Mouse (Mus musculus): ENCODE results near the gene Arhgef28. TPM values are rescaled to one million over a fixed set of nuclear protein-coding genes. Genes with fewer than 3 reads are reported as not detected.
"Not testable (repeated sequence)": the region's sequence is repeated elsewhere in the genome, so short reads cannot be mapped to it uniquely, and the experiment has no call there.

The Arhgef28 gene
- polyA plus RNA-seq, 1 experiment from 2014 or later: 17.0 TPM

GRCm38 (mm10) chr13:98070458-98070857 is 135.8 kb downstream of the Arhgef28 start:
- H3K9ac ChIP-seq (ENCODE audit: low read length): no peak overlapping the region
- H3K36me3 ChIP-seq (ENCODE audit: control insufficient read depth, insufficient read depth, low read length): no peaks in the 10 kb centered on the region
- no peaks in the 10 kb centered on the region for H3K4me1 ChIP-seq (ENCODE audit: control insufficient read depth, insufficient read depth, low read length)
- WGBS: 86% methylated on average over 6 of the region's 6 CpGs
- DNase-seq (ENCODE audit: low spot score) (no peak), ATAC-seq (ENCODE audit: insufficient number of reproducible peaks, low FRiP score, low TSS enrichment, low read depth) (no peak)
- H3K27me3 ChIP-seq (ENCODE audit: control insufficient read depth, insufficient read depth, low read length): no peaks in the 10 kb centered on the region
- H3K9me3 ChIP-seq (ENCODE audit: control insufficient read depth, low read length): no peaks in the 10 kb centered on the region
- H3K27ac ChIP-seq (replicated peaks; ENCODE audit: low read depth, low read length): no peak overlapping the region
- no peak overlapping the region for H3K4me2 ChIP-seq (ENCODE audit: low read depth, severe bottlenecking)
- no peak overlapping the region for H3K4me3 ChIP-seq (ENCODE audit: low read depth, low read length)

GRCm38 (mm10) chr13:98069646-98070045 is 136.6 kb downstream of the Arhgef28 start:
- Histone ChIP-seq H3K4me3 (ENCODE audit: low read depth, low read length) (no peak overlapping the region), H3K9me3 (ENCODE audit: control insufficient read depth, low read length) (no peaks in the 10 kb centered on the region), H3K4me2 (ENCODE audit: low read depth, severe bottlenecking) (no peak overlapping the region), H3K9ac (ENCODE audit: low read length) (no peak overlapping the region), H3K36me3 (ENCODE audit: control insufficient read depth, insufficient read depth, low read length) (no peaks in the 10 kb centered on the region), H3K27me3 (ENCODE audit: control insufficient read depth, insufficient read depth, low read length) (no peaks in the 10 kb centered on the region), H3K4me1 (ENCODE audit: control insufficient read depth, insufficient read depth, low read length) (no peaks in the 10 kb centered on the region), H3K27ac (replicated peaks; ENCODE audit: low read depth, low read length) (no peak overlapping the region)
- ATAC-seq (ENCODE audit: insufficient number of reproducible peaks, low FRiP score, low TSS enrichment, low read depth): no peak
- WGBS: 91% methylated on average over 6 of the region's 6 CpGs
- no peak for DNase-seq (ENCODE audit: low spot score)

GRCm38 (mm10) chr13:98062843-98063242 is 143.4 kb downstream of the Arhgef28 start:
- H3K4me3 ChIP-seq (ENCODE audit: low read depth, low read length): no peak overlapping the region
- ATAC-seq (ENCODE audit: insufficient number of reproducible peaks, low FRiP score, low TSS enrichment, low read depth): no peak
- DNase-seq (ENCODE audit: low spot score): no peak
- 0 out of 2 replicates have a peak, but pooled peaks cover 3% of the 10 kb centered on the region for H3K4me1 ChIP-seq (ENCODE audit: control insufficient read depth, insufficient read depth, low read length)
- WGBS: 28% methylated on average over 4 of the region's 4 CpGs
- no peak overlapping the region for H3K9ac ChIP-seq (ENCODE audit: low read length)
- H3K27ac ChIP-seq (replicated peaks; ENCODE audit: low read depth, low read length): no peak overlapping the region
- H3K36me3 ChIP-seq (ENCODE audit: control insufficient read depth, insufficient read depth, low read length): no peaks in the 10 kb centered on the region
- H3K9me3 ChIP-seq (ENCODE audit: control insufficient read depth, low read length): no peaks in the 10 kb centered on the region
- no peaks in the 10 kb centered on the region for H3K27me3 ChIP-seq (ENCODE audit: control insufficient read depth, insufficient read depth, low read length)
- H3K4me2 ChIP-seq (ENCODE audit: low read depth, severe bottlenecking): no peak overlapping the region

- 77% methylated on average over 1 of the region's 1 CpGs for WGBS
- not testable (repeated sequence) for DNase-seq (ENCODE audit: low spot score); ATAC-seq (ENCODE audit: insufficient number of reproducible peaks, low FRiP score, low TSS enrichment, low read depth)
These were observed 146.1 kb downstream of the Arhgef28 start for GRCm38 (mm10) chr13:98060121-98060520.

GRCm38 (mm10) chr13:98055194-98055593 is 151.0 kb downstream of the Arhgef28 start:
- no peaks in the 10 kb centered on the region for H3K36me3 ChIP-seq (ENCODE audit: control insufficient read depth, insufficient read depth, low read length)
- H3K4me2 ChIP-seq (ENCODE audit: low read depth, severe bottlenecking): no peak overlapping the region
- no peak for ATAC-seq (ENCODE audit: insufficient number of reproducible peaks, low FRiP score, low TSS enrichment, low read depth)
- no peaks in the 10 kb centered on the region for H3K9me3 ChIP-seq (ENCODE audit: control insufficient read depth, low read length)
- H3K4me3 ChIP-seq (ENCODE audit: low read depth, low read length): no peak overlapping the region
- H3K9ac ChIP-seq (ENCODE audit: low read length): no peak overlapping the region
- no peaks in the 10 kb centered on the region for H3K27me3 ChIP-seq (ENCODE audit: control insufficient read depth, insufficient read depth, low read length)
- WGBS: 90% methylated on average over 8 of the region's 8 CpGs
- no peak overlapping the region for H3K27ac ChIP-seq (replicated peaks; ENCODE audit: low read depth, low read length)
- DNase-seq (ENCODE audit: low spot score): no peak
- no peaks in the 10 kb centered on the region for H3K4me1 ChIP-seq (ENCODE audit: control insufficient read depth, insufficient read depth, low read length)

More at GRCm38 (mm10) chr13:98060121-98060520, 146.1 kb downstream of the Arhgef28 start:
- H3K36me3 ChIP-seq (ENCODE audit: control insufficient read depth, insufficient read depth, low read length); H3K4me3 ChIP-seq (ENCODE audit: low read depth, low read length); H3K4me2 ChIP-seq (ENCODE audit: low read depth, severe bottlenecking); H3K27me3 ChIP-seq (ENCODE audit: control insufficient read depth, insufficient read depth, low read length); H3K9ac ChIP-seq (ENCODE audit: low read length); H3K27ac ChIP-seq (replicated peaks; ENCODE audit: low read depth, low read length); H3K9me3 ChIP-seq (ENCODE audit: control insufficient read depth, low read length); H3K4me1 ChIP-seq (ENCODE audit: control insufficient read depth, insufficient read depth, low read length): not testable (repeated sequence)

- Histone ChIP-seq H3K4me2 (ENCODE audit: low read depth, severe bottlenecking) (no peak overlapping the region), H3K4me3 (ENCODE audit: low read depth, low read length) (no peak overlapping the region), H3K27ac (replicated peaks; ENCODE audit: low read depth, low read length) (no peak overlapping the region), H3K27me3 (ENCODE audit: control insufficient read depth, insufficient read depth, low read length) (no peaks in the 10 kb centered on the region), H3K36me3 (ENCODE audit: control insufficient read depth, insufficient read depth, low read length) (no peaks in the 10 kb centered on the region), H3K9ac (ENCODE audit: low read length) (no peak overlapping the region), H3K9me3 (ENCODE audit: control insufficient read depth, low read length) (no peaks in the 10 kb centered on the region), H3K4me1 (ENCODE audit: control insufficient read depth, insufficient read depth, low read length) (no peaks in the 10 kb centered on the region)
- 75% methylated on average over 3 of the region's 3 CpGs for WGBS
- DNase-seq (ENCODE audit: low spot score) (no peak), ATAC-seq (ENCODE audit: insufficient number of reproducible peaks, low FRiP score, low TSS enrichment, low read depth) (no peak)
These were observed 165.6 kb downstream of the Arhgef28 start for GRCm38 (mm10) chr13:98040628-98041150.

- no peak for ATAC-seq (ENCODE audit: insufficient number of reproducible peaks, low FRiP score, low TSS enrichment, low read depth)
- Histone ChIP-seq H3K4me1 (ENCODE audit: control insufficient read depth, insufficient read depth, low read length) (no peaks in the 10 kb centered on the region), H3K27ac (replicated peaks; ENCODE audit: low read depth, low read length) (no peak overlapping the region)
These were observed 167.5 kb downstream of the Arhgef28 start for GRCm38 (mm10) chr13:98038731-98039130.

GRCm38 (mm10) chr13:98037693-98038092 is 168.5 kb downstream of the Arhgef28 start:
- no peaks in the 10 kb centered on the region for H3K36me3 ChIP-seq (ENCODE audit: control insufficient read depth, insufficient read depth, low read length)
- H3K27ac ChIP-seq (replicated peaks; ENCODE audit: low read depth, low read length): no peak overlapping the region
- no peak overlapping the region for H3K9ac ChIP-seq (ENCODE audit: low read length)
- no peaks in the 10 kb centered on the region for H3K4me1 ChIP-seq (ENCODE audit: control insufficient read depth, insufficient read depth, low read length)
- H3K4me2 ChIP-seq (ENCODE audit: low read depth, severe bottlenecking): no peak overlapping the region
- H3K4me3 ChIP-seq (ENCODE audit: low read depth, low read length): no peak overlapping the region
- no peaks in the 10 kb centered on the region for H3K27me3 ChIP-seq (ENCODE audit: control insufficient read depth, insufficient read depth, low read length)
- no peak for DNase-seq (ENCODE audit: low spot score)
- no peaks in the 10 kb centered on the region for H3K9me3 ChIP-seq (ENCODE audit: control insufficient read depth, low read length)
- ATAC-seq (ENCODE audit: insufficient number of reproducible peaks, low FRiP score, low TSS enrichment, low read depth): no peak

More at GRCm38 (mm10) chr13:98038731-98039130, 167.5 kb downstream of the Arhgef28 start:
- H3K4me3 ChIP-seq (ENCODE audit: low read depth, low read length): no peak overlapping the region
- 85% methylated on average over 3 of the region's 3 CpGs for WGBS
- H3K27me3 ChIP-seq (ENCODE audit: control insufficient read depth, insufficient read depth, low read length): no peaks in the 10 kb centered on the region
- no peak for DNase-seq (ENCODE audit: low spot score)
- no peaks in the 10 kb centered on the region for H3K36me3 ChIP-seq (ENCODE audit: control insufficient read depth, insufficient read depth, low read length)
- H3K9me3 ChIP-seq (ENCODE audit: control insufficient read depth, low read length): no peaks in the 10 kb centered on the region
- H3K4me2 ChIP-seq (ENCODE audit: low read depth, severe bottlenecking): no peak overlapping the region
- no peak overlapping the region for H3K9ac ChIP-seq (ENCODE audit: low read length)

- Histone ChIP-seq H3K27me3 (ENCODE audit: control insufficient read depth, insufficient read depth, low read length) (no peaks in the 10 kb centered on the region), H3K4me3 (ENCODE audit: low read depth, low read length) (no peak overlapping the region), H3K36me3 (ENCODE audit: control insufficient read depth, insufficient read depth, low read length) (no peaks in the 10 kb centered on the region), H3K9me3 (ENCODE audit: control insufficient read depth, low read length) (no peaks in the 10 kb centered on the region), H3K9ac (ENCODE audit: low read length) (0 out of 2 replicates have a peak overlapping the region, but pooled peaks have one; percentile 34), H3K4me2 (ENCODE audit: low read depth, severe bottlenecking) (peak overlapping the region; percentile 17; the same call in 1 of the 2 replicates), H3K4me1 (ENCODE audit: control insufficient read depth, insufficient read depth, low read length) (peaks cover 14% of the 10 kb centered on the region), H3K27ac (replicated peaks; ENCODE audit: low read depth, low read length) (no peak overlapping the region)
- DNase-seq (ENCODE audit: low spot score): no peak
- WGBS: 35% methylated on average over 5 of the region's 5 CpGs
- 0 out of 2 replicates have a peak, but pooled peaks have one; percentile 60 for ATAC-seq (ENCODE audit: insufficient number of reproducible peaks, low FRiP score, low TSS enrichment, low read depth)
These were observed 174.6 kb downstream of the Arhgef28 start for GRCm38 (mm10) chr13:98031642-98031960.

All from limb, embryonic 11.5 days (tissue).